Mouse (Mus musculus) CH12.LX (cell line): Measurements from ENCODE around the gene Rex1bd. TPM values are rescaled to one million over a fixed set of nuclear protein-coding genes. Genes with fewer than 3 reads are reported as not detected.

Source experiments
- DNase-seq: peaks from one replicate; pipeline ENCODE4 v3.0.0-alpha.2; 2013; ENCODE audit errors: extremely low read depth
- H3K27ac ChIP-seq: 2 replicates; pipeline ENCODE4 v1.5.1; 2012; ENCODE audit warnings: low read depth, mild to moderate bottlenecking, control low read depth, moderate library complexity; ENCODE audit not compliant: insufficient read depth
- H3K27me3 ChIP-seq: replicated peaks from 2 replicates; pipeline ENCODE3; 2012; ENCODE audit warnings: inconsistent platforms
- H3K36me3 ChIP-seq, 2 experiments: replicated peaks in 1 of 2; 2 replicates each; pipeline versions ENCODE3 to v1.6.1; 2012; ENCODE audit warnings: inconsistent platforms in 1 of 2, low read length in 1 of 2, mild to moderate bottlenecking in 1 of 2, mixed read lengths in 1 of 2, moderate library complexity in 1 of 2; ENCODE audit not compliant: control insufficient read depth in 1 of 2, insufficient read depth in 1 of 2
- H3K4me1 ChIP-seq, 2 experiments: 2 replicates each; pipeline ENCODE4 v1.6.1; 2012; ENCODE audit warnings: inconsistent platforms in 1 of 2, moderate library complexity in 1 of 2; ENCODE audit not compliant: insufficient read depth in 2 of 2, control insufficient read depth in 1 of 2
- H3K4me2 ChIP-seq: 2 replicates; pipeline ENCODE4 v1.6.1; 2012; ENCODE audit warnings: low read depth, mild to moderate bottlenecking, control low read depth; ENCODE audit not compliant: poor library complexity, insufficient read depth, severe bottlenecking
- H3K4me3 ChIP-seq, 3 experiments: fragments of 150-350 bp in 1 of 3; sonication (generic) in 1 of 3; replicated peaks in 1 of 3; 2 replicates each; pipeline versions ENCODE3 to v1.5.1; 2011 to 2012; ENCODE audit warnings: low read depth in 2 of 3, low read length in 2 of 3, mild to moderate bottlenecking in 2 of 3, moderate library complexity in 2 of 3, control low read depth in 1 of 3, improper control_type of control experiment in 1 of 3, inconsistent platforms in 1 of 3, mixed read lengths in 1 of 3; ENCODE audit not compliant: poor library complexity in 1 of 3
- H3K79me2 ChIP-seq: replicated peaks from 2 replicates; pipeline ENCODE4 v1.6.1; 2012; ENCODE audit warnings: mild to moderate bottlenecking, moderate library complexity; ENCODE audit not compliant: control insufficient read depth, poor library complexity, insufficient read depth, severe bottlenecking; ENCODE audit errors: extremely low read depth
- H3K9ac ChIP-seq: 2 replicates; pipeline ENCODE4 v1.6.1; 2012; ENCODE audit warnings: low read depth, mild to moderate bottlenecking, control low read depth, moderate library complexity; ENCODE audit not compliant: insufficient read depth
- H3K9me3 ChIP-seq: replicated peaks from 2 replicates; pipeline ENCODE3; 2012; ENCODE audit warnings: low read length, inconsistent platforms, mixed read lengths
- CTCF ChIP-seq, 2 experiments: IDR thresholded peaks in 1 of 2; conservative IDR thresholded peaks in 1 of 2; 2 replicates each; pipeline ENCODE4 v1.5.1; 2011 to 2012; ENCODE audit warnings: low read depth in 2 of 2, low read length in 2 of 2, improper control_type of control experiment in 1 of 2, inconsistent platforms in 1 of 2, mild to moderate bottlenecking in 1 of 2, moderate library complexity in 1 of 2
- E2F4 ChIP-seq: IDR thresholded peaks from 2 replicates; pipeline ENCODE4 v1.6.1; 2011; ENCODE audit warnings: low read depth, low read length, improper control_type of control experiment; ENCODE audit not compliant: insufficient replicate concordance
- EP300 ChIP-seq: IDR thresholded peaks from 2 replicates; pipeline ENCODE4 v1.6.1; 2011; ENCODE audit warnings: low read length, improper control_type of control experiment
- HCFC1 ChIP-seq: IDR thresholded peaks from 2 replicates; pipeline ENCODE4 v1.6.1; 2012; ENCODE audit warnings: low read depth, mild to moderate bottlenecking, inconsistent platforms, low read length, improper control_type of control experiment
- IRF4 ChIP-seq: IDR thresholded peaks from 2 replicates; pipeline ENCODE4 v1.6.1; 2014; ENCODE audit warnings: low read depth, mild to moderate bottlenecking, inconsistent platforms, low read length, improper control_type of control experiment
- MAZ ChIP-seq: IDR thresholded peaks from 2 replicates; pipeline ENCODE4 v1.6.1; 2012; ENCODE audit warnings: low read depth, mild to moderate bottlenecking, inconsistent platforms, low read length, improper control_type of control experiment, moderate library complexity
- MYC ChIP-seq: IDR thresholded peaks from 2 replicates; pipeline ENCODE4 v1.6.1; 2011; ENCODE audit warnings: low read depth, mild to moderate bottlenecking, improper control_type of control experiment, low read length
- NELFE ChIP-seq: IDR thresholded peaks from 2 replicates; pipeline ENCODE4 v1.6.1; 2011; ENCODE audit warnings: low read depth, low read length, improper control_type of control experiment
- RAD21 ChIP-seq: IDR thresholded peaks from 2 replicates; pipeline ENCODE4 v1.6.1; 2011; ENCODE audit warnings: low read depth, mild to moderate bottlenecking, low read length, improper control_type of control experiment, moderate library complexity
- SMC3 ChIP-seq: IDR thresholded peaks from 2 replicates; pipeline ENCODE4 v1.6.1; 2011; ENCODE audit warnings: low read depth, low read length, improper control_type of control experiment
- TCF12 ChIP-seq: IDR thresholded peaks from 2 replicates; pipeline ENCODE4 v1.6.1; 2014; ENCODE audit warnings: low read depth, mild to moderate bottlenecking, inconsistent platforms, low read length, improper control_type of control experiment
- USF1 ChIP-seq: IDR thresholded peaks from 2 replicates; pipeline ENCODE4 v1.6.1; 2014; ENCODE audit warnings: low read depth, mild to moderate bottlenecking, inconsistent platforms, low read length, improper control_type of control experiment
- USF2 ChIP-seq: conservative IDR thresholded peaks from 2 replicates; pipeline ENCODE4 v1.6.1; 2011; ENCODE audit warnings: low read depth, low read length, improper control_type of control experiment
- ZNF384 ChIP-seq: IDR thresholded peaks from 2 replicates; pipeline ENCODE4 v1.6.1; 2012; ENCODE audit warnings: low read depth, low read length, improper control_type of control experiment, inconsistent platforms
- dilution Hi-C: fragments of 300-500 bp; cut with MboI; formaldehyde crosslinking; loops from 2 replicates; pipeline ENCODE4 v1.14.3; 2020; ENCODE audit warnings: low sequenced_read_pairs; ENCODE audit not compliant: extremely low pct_unique_long_range_greater_than_20kb, extremely low pct_ligation_motif_present
- in situ Hi-C: fragments of 300-500 bp; cut with MboI; formaldehyde crosslinking; loops from 3 replicates; pipeline ENCODE4 v1.14.3; 2019; ENCODE audit warnings: low sequenced_read_pairs, low pct_ligation_motif_present, low pct_unique_long_range_greater_than_20kb, mixed read lengths
- polyA plus RNA-seq: library from polyadenylated mRNA; unstranded; fragments of >175 nt; gene quantifications from 2 replicates; pipeline ENCODE4 v1.2.1, GENCODE M21; 2012; ENCODE audit warnings: low read depth; ENCODE audit not compliant: insufficient read length
- total RNA-seq, 2 experiments: library from RNA; depleted of rRNA; stranded (reverse); fragments of 300-350 nt in 1 of 2; fragments of >200 nt in 1 of 2; gene quantifications; 2 replicates each; pipeline ENCODE4 v1.2.3; 2012 to 2014

Rex1bd gene
- total and polyA plus RNA-seq, 3 experiments, result 38.4 to 90.0 (median 47.8) TPM

DNA sequence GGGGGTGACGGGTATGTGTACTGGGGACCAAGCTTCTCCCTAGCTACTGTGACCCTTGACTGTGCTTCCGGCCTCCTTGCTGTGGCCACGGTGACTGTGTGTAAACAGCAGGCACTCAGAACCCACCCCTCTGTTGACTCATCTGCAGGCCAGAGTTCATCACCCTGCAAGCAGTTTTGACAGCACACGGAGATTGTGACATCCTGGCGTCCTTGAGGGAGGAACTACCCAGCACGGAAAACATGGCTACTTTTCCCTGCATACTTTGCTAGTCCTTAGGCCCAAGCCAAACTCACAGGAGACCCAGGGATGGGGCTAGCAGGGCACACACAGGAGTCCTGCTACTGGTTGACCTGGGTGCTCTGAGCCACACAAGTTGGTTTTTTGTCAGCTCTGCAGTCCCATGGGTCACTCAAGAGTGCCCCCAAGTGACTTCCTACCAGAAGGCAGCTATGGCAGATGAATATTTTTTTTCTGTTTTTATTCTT, 37.7 kb upstream of the Rex1bd start:
- peaks cover 3 to 56% of the 10 kb centered on the region in 2 experiments for H3K36me3 ChIP-seq
- in situ Hi-C loops, result loop anchor here (10.0 kb wide), 1 partner anchor 61 kb away; the partner anchor contains the start of gene Ssbp4

DNA sequence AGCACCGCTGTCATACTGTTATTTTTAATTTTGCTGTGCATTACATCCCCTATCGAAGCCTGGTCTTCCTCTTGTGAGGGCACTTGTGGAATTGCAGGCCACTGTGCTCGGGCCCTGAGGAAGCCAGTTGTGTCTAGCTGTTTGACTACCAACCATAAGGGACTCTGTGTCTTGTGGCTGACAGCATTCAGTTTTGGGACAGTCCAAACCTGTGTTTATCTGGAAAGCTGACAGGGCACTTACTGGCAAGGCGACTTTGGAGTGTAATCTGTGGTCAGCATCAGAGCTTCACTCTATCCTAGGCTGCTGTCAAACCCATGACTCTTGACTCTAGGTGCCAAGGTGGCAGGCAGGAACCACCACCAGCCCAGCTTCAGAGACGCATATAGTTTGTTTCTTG, 34.5 kb upstream of the Rex1bd start:
- H3K9ac ChIP-seq, result no peak overlapping the region
- no peak overlapping the region for H3K27ac ChIP-seq
- H3K9me3 ChIP-seq, result no peaks in the 10 kb centered on the region
- dilution Hi-C loops (no loop called here), in situ Hi-C loops (loop anchor here (10.0 kb wide), 1 partner anchor 64 kb away; the partner anchor contains the start of gene Ssbp4)
- peaks cover 12 to 55% of the 10 kb centered on the region in 2 experiments for H3K4me1 ChIP-seq
- peaks cover 35% of the 10 kb centered on the region for H3K79me2 ChIP-seq
- H3K36me3 ChIP-seq, result peaks cover 7 to 52% of the 10 kb centered on the region in 2 experiments
- peak overlapping the region in 1 of 3 experiments; percentile 94 for H3K4me3 ChIP-seq
- no peak for TF ChIP-seq USF2
- no peak for TF ChIP-seq MAZ
- TF ChIP-seq HCFC1, result no peak
- TF ChIP-seq NELFE, result no peak
- TF ChIP-seq E2F4, result no peak
- no peak for TF ChIP-seq RAD21
- no peak for TF ChIP-seq USF1
- TF ChIP-seq MYC, result no peak
- TF ChIP-seq CTCF (conservative IDR thresholded peaks at IDR 0.05 in 1 of 2, IDR thresholded peaks at IDR 0.05 in 1 of 2; ENCODE audit: low read depth in 2 of 2, low read length in 2 of 2), result no peak
- DNase-seq, result no peak
- H3K4me2 ChIP-seq, result peak overlapping the region; percentile 79; the same call in 1 of the 2 replicates
- H3K27me3 ChIP-seq, result no peaks in the 10 kb centered on the region

More for the DNA sequence above, 37.7 kb upstream of the Rex1bd start:
- H3K27me3 ChIP-seq, result no peaks in the 10 kb centered on the region
- peaks cover 15 to 55% of the 10 kb centered on the region in 2 experiments for H3K4me1 ChIP-seq
- H3K9me3 ChIP-seq, result no peaks in the 10 kb centered on the region
- H3K27ac ChIP-seq, result no peak overlapping the region
- peak; percentile 53 for DNase-seq
- peaks cover 53% of the 10 kb centered on the region for H3K79me2 ChIP-seq
- peak; percentile 83 for TF ChIP-seq ZNF384
- no peak for TF ChIP-seq IRF4
- TF ChIP-seq RAD21, result peak; percentile 62
- TF ChIP-seq TCF12, result no peak
- no peak for TF ChIP-seq EP300
- peak; percentile 55 for TF ChIP-seq SMC3
- TF ChIP-seq CTCF (conservative IDR thresholded peaks at IDR 0.05 in 1 of 2, IDR thresholded peaks at IDR 0.05 in 1 of 2; ENCODE audit: low read depth in 2 of 2, low read length in 2 of 2), result peak in 1 of 2 experiments; percentile 71; a peak in 2 of 4 replicates
- TF ChIP-seq, all 38 proteins: peak for 4
- dilution Hi-C loops, result no loop called here
- H3K4me3 ChIP-seq, result no peak overlapping the region
- no peak overlapping the region for H3K4me2 ChIP-seq
- H3K9ac ChIP-seq, result no peak overlapping the region
